ENCODE assay signal across 1 mouse cellular context in the genomic region with DNA sequence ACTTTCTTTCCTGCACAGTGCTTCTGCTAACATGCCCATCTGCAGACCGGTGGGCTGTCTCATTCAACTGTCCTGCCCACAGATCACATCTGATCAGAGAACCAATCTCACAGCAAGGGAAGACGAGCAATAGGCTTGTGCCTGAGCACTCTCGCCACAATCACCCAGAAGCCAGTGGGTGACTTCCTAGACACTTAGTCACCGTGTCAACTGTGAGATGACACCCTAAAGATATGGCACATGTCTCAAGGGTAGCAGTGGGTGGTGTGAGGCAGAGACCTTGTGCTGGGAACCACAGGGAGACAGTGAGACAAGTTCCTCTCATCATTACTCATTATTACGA.
TF ChIP-seq lines count a peak whose summit lies in the region.

No protein-coding gene starts in this region.

TF ChIP-seq in MEL, 35 proteins besides CTCF, POLR2A, EP300 and RAD21 (continued from another document):
- TF ChIP-seq TBP (IDR thresholded peaks at IDR 0.05; ENCODE audit: low read depth, low read length) (peak; percentile 81), MEF2A (IDR thresholded peaks at IDR 0.05; ENCODE audit: extremely low read depth, insufficient replicate concordance, low read depth, low read length, poor library complexity, severe bottlenecking) (no peak), POLR2AphosphoS2 (IDR thresholded peaks at IDR 0.05; ENCODE audit: low read length) (peak; percentile 35; the same call in 1 of the 2 replicates), NRF1 (IDR thresholded peaks at IDR 0.05; ENCODE audit: insufficient read depth, low read depth, low read length, poor library complexity, severe bottlenecking) (no peak), ZKSCAN1 (IDR thresholded peaks at IDR 0.05; ENCODE audit: low read depth, low read length) (no peak), BHLHE40 (IDR thresholded peaks at IDR 0.05; ENCODE audit: borderline replicate concordance, low read depth, low read length) (no peak), GATA1 (IDR thresholded peaks at IDR 0.05; ENCODE audit: low read depth, low read length) (peak; percentile 68; the same call in 1 of the 2 replicates), MAFK (IDR thresholded peaks at IDR 0.05; ENCODE audit: borderline replicate concordance, low read depth, low read length) (no peak), SMC3 (IDR thresholded peaks at IDR 0.05; ENCODE audit: low read depth, low read length) (no peak), NELFE (IDR thresholded peaks at IDR 0.05; ENCODE audit: low read depth, low read length) (peak; percentile 50; the same call in 1 of the 2 replicates), POLR2AphosphoS5 (IDR thresholded peaks at IDR 0.05; ENCODE audit: borderline replicate concordance, low read depth, low read length) (no peak), RCOR1 (IDR thresholded peaks at IDR 0.05; ENCODE audit: low read depth, low read length) (no peak), GABPA (IDR thresholded peaks at IDR 0.05; ENCODE audit: low read depth, low read length) (no peak), HCFC1 (IDR thresholded peaks at IDR 0.05; ENCODE audit: low read depth, low read length) (peak; percentile 49; the same call in 1 of the 2 replicates), JUND (IDR thresholded peaks at IDR 0.05; ENCODE audit: low read depth, low read length) (no peak), KAT2A (conservative IDR thresholded peaks at IDR 0.05; ENCODE audit: low read depth, low read length) (no peak), ZC3H11A (IDR thresholded peaks at IDR 0.05; ENCODE audit: low read depth, low read length) (no peak), MYB (IDR thresholded peaks at IDR 0.05; ENCODE audit: low read depth, low read length) (no peak), CHD2 (IDR thresholded peaks at IDR 0.05; ENCODE audit: low read length) (no peak), ETS1 (IDR thresholded peaks at IDR 0.05; ENCODE audit: low read depth, low read length) (peak; percentile 63), USF1 (IDR thresholded peaks at IDR 0.05; ENCODE audit: low read depth, low read length) (no peak), UBTF (IDR thresholded peaks at IDR 0.05; ENCODE audit: borderline replicate concordance, insufficient read depth, low read depth, low read length) (no peak), MAX (IDR thresholded peaks at IDR 0.05; ENCODE audit: low read length) (peak; percentile 87), MYC (IDR thresholded peaks at IDR 0.05; ENCODE audit: low read depth, low read length) (peak; percentile 89), ZNF384 (IDR thresholded peaks at IDR 0.05; ENCODE audit: low read depth, low read length) (no peak), E2F4 (IDR thresholded peaks at IDR 0.05; ENCODE audit: borderline replicate concordance, low read depth, low read length) (no peak)
TF ChIP-seq in MEL: peak in this region for 12.
